Mouse (Mus musculus) heart, adult 2 months (tissue): ENCODE results near the gene Kcnip1. TPM values are rescaled to one million over a fixed set of nuclear protein-coding genes. Genes with fewer than 3 reads are reported as not detected.

Experiments used
- DNase-seq, 2 experiments: peaks; one replicate each; pipeline ENCODE4 v3.0.0; 2021
- H3K27ac ChIP-seq: fragments of 200-600 bp; 2 replicates; pipeline ENCODE4 v1.8.1; 2022
- H3K27me3 ChIP-seq: fragments of 200-500 bp; 2 replicates; pipeline ENCODE4 v1.6.1; 2012; ENCODE audit warnings: mild to moderate bottlenecking, low read length, inconsistent platforms, mixed read lengths; ENCODE audit not compliant: control insufficient read depth, insufficient read depth
- H3K36me3 ChIP-seq: fragments of 200-500 bp; 2 replicates; pipeline ENCODE4 v1.6.1; 2012; ENCODE audit warnings: low read length, inconsistent platforms; ENCODE audit not compliant: control insufficient read depth, insufficient read depth
- H3K4me1 ChIP-seq: fragments of 200-500 bp; 2 replicates; pipeline ENCODE4 v1.6.1; 2011; ENCODE audit warnings: low read length; ENCODE audit not compliant: control insufficient read depth, insufficient read depth
- H3K4me3 ChIP-seq: fragments of 200-600 bp; 2 replicates; pipeline ENCODE4 v1.8.1; 2022
- H3K79me2 ChIP-seq: fragments of 200-500 bp; replicated peaks from 2 replicates; pipeline ENCODE4 v1.6.1; 2012; ENCODE audit warnings: mild to moderate bottlenecking, inconsistent platforms, low read length, moderate library complexity, mixed read lengths; ENCODE audit not compliant: control insufficient read depth, insufficient read depth
- H3K9ac ChIP-seq: fragments of 200-500 bp; 2 replicates; pipeline ENCODE4 v1.6.1; 2012; ENCODE audit warnings: low read depth, mild to moderate bottlenecking, control low read depth, inconsistent platforms, low read length, mixed read lengths
- CTCF ChIP-seq: fragments of 200-600 bp; IDR thresholded peaks from 2 replicates; pipeline ENCODE4 v1.8.1; 2022; ENCODE audit warnings: antibody characterized with exemption, mild to moderate bottlenecking, moderate library complexity
- EP300 ChIP-seq: fragments of 200-500 bp; IDR thresholded peaks from 2 replicates; pipeline ENCODE4 v1.6.1; 2011; ENCODE audit warnings: low read depth, low read length, control low read depth; ENCODE audit not compliant: insufficient read depth
- POLR2A ChIP-seq: fragments of 200-500 bp; IDR thresholded peaks from 2 replicates; pipeline ENCODE4 v1.6.1; 2011; ENCODE audit warnings: mild to moderate bottlenecking, low read depth, low read length, control low read depth; ENCODE audit not compliant: insufficient read depth
- WGBS: fragments of 180-500 bp; shearing (Covaris S2); methylation state at CpG from one replicate; pipeline ENCODE4 v1.1.7; 2018; 5-methylcytosine and 5-hydroxymethylcytosine counted together
- intact Hi-C: fragments of 180-260 bp; cut with DNase I; formaldehyde crosslinking; loops from one replicate; pipeline ENCODE4 v1.15.1; 2025
- polyA plus RNA-seq: library from polyadenylated mRNA; depleted of rRNA; stranded (reverse); fragments of >200 nt; gene quantifications from 2 replicates; pipeline ENCODE4 v1.2.3, GENCODE M21; 2012
- total RNA-seq, 2 experiments: library from RNA; stranded (reverse); gene quantifications; 2 replicates each; pipeline ENCODE4 v1.2.3; 2021

The Kcnip1 gene
- total and polyA plus RNA-seq, 3 experiments = 0.11 to 0.18 TPM; not detected in 1

DNA sequence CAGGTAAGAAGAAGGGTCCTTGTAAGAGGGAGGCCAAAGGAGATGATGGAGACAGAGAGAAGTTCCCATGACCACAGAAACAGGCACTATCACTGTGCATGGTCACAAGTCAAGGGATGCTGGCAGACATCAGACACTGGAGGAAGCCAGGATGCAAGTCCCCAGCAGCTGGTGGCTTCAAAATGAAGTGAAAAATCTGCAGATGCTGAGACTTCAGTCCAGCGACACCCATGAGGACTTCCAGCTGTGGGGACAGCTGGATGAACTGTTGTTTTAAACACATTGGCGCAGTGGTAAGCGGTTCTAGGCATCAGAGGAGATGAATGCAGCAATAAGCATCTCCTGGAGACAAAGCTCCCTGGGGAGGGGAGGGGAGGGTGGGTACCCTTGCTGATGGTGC is 246.6 kb downstream of the Kcnip1 start:
- intact Hi-C loops = no loop called here
- DNase-seq = peak; percentile 43 to 61
- TF ChIP-seq EP300 (peak; percentile 90), POLR2A (no peak)

GRCm38 (mm10) chr11:33745821-33746329 is 247.1 kb downstream of the Kcnip1 start:
- intact Hi-C loops = no loop called here

More for the DNA sequence above, 246.6 kb downstream of the Kcnip1 start:
- Histone ChIP-seq H3K27ac (no peak overlapping the region), H3K79me2 (no peaks in the 10 kb centered on the region), H3K27me3 (no peaks in the 10 kb centered on the region), H3K4me1 (0 out of 2 replicates have a peak, but pooled peaks cover 1% of the 10 kb centered on the region), H3K36me3 (no peaks in the 10 kb centered on the region), H3K4me3 (no peak overlapping the region), H3K9ac (no peak overlapping the region)
- WGBS = 69% methylated on average over 3 of the region's 3 CpGs

GRCm38 (mm10) chr11:33744429-33744828 is 248.5 kb downstream of the Kcnip1 start:
- Histone ChIP-seq H3K9ac (no peak overlapping the region), H3K36me3 (no peaks in the 10 kb centered on the region), H3K4me3 (no peak overlapping the region), H3K79me2 (no peaks in the 10 kb centered on the region), H3K27ac (no peak overlapping the region), H3K27me3 (no peaks in the 10 kb centered on the region), H3K4me1 (0 out of 2 replicates have a peak, but pooled peaks cover 1% of the 10 kb centered on the region)
- 37% methylated on average over 7 of the region's 7 CpGs for WGBS
- intact Hi-C loops = no loop called here
- DNase-seq = no peak
- no peak for TF ChIP-seq CTCF
- TF ChIP-seq POLR2A = no peak
- TF ChIP-seq EP300 = no peak

More at GRCm38 (mm10) chr11:33745821-33746329, 247.1 kb downstream of the Kcnip1 start:
- Histone ChIP-seq H3K9ac (no peak overlapping the region), H3K4me1 (0 out of 2 replicates have a peak, but pooled peaks cover 1% of the 10 kb centered on the region), H3K27me3 (no peaks in the 10 kb centered on the region), H3K79me2 (no peaks in the 10 kb centered on the region), H3K36me3 (no peaks in the 10 kb centered on the region), H3K27ac (no peak overlapping the region), H3K4me3 (no peak overlapping the region)
- TF ChIP-seq POLR2A (no peak), EP300 (no peak), CTCF (no peak)
- 74% methylated on average over 3 of the region's 3 CpGs for WGBS
- DNase-seq = no peak

DNA sequence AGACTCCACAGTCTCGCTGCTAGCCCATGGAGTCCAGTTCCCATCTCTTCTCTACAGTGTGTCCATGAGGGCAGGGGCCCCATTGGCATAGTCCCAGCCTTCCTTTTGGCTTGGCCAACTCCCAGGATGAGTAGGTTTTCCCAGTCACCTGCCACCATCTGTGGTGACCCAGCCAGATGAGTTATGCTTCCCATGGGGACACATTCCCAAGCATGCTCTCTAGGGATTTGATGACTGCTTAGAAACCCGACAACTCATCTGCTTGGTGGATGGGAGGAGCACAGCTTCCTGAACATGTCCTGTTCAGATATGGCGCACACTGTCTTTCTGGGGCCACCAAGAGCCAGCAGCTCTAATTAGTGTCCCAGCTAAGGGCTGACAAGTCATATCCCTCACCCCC is 252.8 kb downstream of the Kcnip1 start:
- H3K36me3 ChIP-seq = no peaks in the 10 kb centered on the region
- H3K4me3 ChIP-seq = no peak overlapping the region
- 65% methylated on average over 3 of the region's 3 CpGs for WGBS
- intact Hi-C loops = no loop called here
- no peaks in the 10 kb centered on the region for H3K4me1 ChIP-seq
- H3K27ac ChIP-seq = no peak overlapping the region
- no peak for DNase-seq
- TF ChIP-seq POLR2A (no peak), EP300 (no peak), CTCF (no peak)
- H3K9ac ChIP-seq = no peak overlapping the region
- H3K79me2 ChIP-seq = no peaks in the 10 kb centered on the region
- no peaks in the 10 kb centered on the region for H3K27me3 ChIP-seq

DNA sequence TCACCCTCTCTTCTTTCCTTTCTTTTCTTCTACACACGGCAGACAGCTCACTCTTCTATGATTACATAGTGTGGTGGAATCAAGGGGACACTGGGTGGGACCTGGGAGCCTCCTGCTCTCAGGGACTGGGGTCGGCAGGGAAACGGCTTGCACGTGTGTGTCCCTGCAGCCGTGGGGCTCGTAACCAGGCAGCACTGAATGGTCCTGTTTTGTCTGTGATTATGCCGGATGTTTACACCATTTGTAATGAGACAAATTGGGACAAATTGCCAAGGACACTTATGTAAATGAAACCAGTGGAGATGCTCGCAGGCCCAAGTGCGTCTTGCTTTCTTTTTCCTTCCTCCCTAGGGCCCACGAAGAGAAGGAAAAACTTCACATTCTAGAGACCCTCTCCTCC is 256.5 kb downstream of the Kcnip1 start:
- Histone ChIP-seq H3K79me2 (no peaks in the 10 kb centered on the region), H3K4me3 (no peak overlapping the region), H3K4me1 (no peaks in the 10 kb centered on the region), H3K36me3 (no peaks in the 10 kb centered on the region), H3K27ac (no peak overlapping the region), H3K27me3 (no peaks in the 10 kb centered on the region), H3K9ac (no peak overlapping the region)
- WGBS = 58% methylated on average over 10 of the region's 10 CpGs
- intact Hi-C loops = no loop called here
- DNase-seq = no peak
- no peak for TF ChIP-seq POLR2A
- TF ChIP-seq EP300 = no peak
- TF ChIP-seq CTCF = no peak

DNA sequence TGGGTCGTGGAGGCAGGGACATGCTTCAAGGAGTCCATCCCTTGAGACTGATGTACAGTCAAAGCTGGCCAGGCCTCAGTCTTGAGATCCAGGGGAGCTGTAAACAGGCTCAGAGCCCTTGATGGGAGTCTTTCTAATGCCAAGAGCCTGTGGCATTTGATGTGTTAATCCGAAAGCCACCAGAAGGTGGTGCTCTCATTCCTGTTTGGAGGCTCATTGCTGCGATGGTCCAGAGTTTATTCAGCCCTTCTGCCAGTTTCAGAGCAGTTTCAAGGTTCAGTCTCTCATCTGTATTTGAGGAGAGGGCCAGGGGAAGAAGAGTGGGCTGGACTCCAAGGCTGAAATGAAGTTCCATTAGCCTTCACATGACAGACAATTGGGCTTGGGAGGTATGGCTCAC is 259.7 kb downstream of the Kcnip1 start:
- Histone ChIP-seq H3K4me3 (no peak overlapping the region), H3K36me3 (no peaks in the 10 kb centered on the region), H3K79me2 (no peaks in the 10 kb centered on the region), H3K27me3 (no peaks in the 10 kb centered on the region), H3K4me1 (no peaks in the 10 kb centered on the region), H3K9ac (no peak overlapping the region), H3K27ac (no peak overlapping the region)
- TF ChIP-seq CTCF = peak; percentile 76
- TF ChIP-seq EP300 = no peak
- TF ChIP-seq POLR2A = no peak
- peak; percentile 30 to 67 for DNase-seq
- 10% methylated on average over 3 of the region's 3 CpGs for WGBS
- intact Hi-C loops = loop anchor here (2.0 kb wide), 1 partner anchor 184 kb away; no protein-coding TSS in a partner anchor
